Mouse (Mus musculus) liver, embryonic 14.5 days (tissue): ENCODE results near the gene Ssbp1. TPM values are rescaled to one million over a fixed set of nuclear protein-coding genes. Genes with fewer than 3 reads are reported as not detected.

ENCODE experiments used
- ATAC-seq: fragments of 200-750 bp; cut with Nextera tagmentation; 2 replicates; pipeline ENCODE4 v1.8.0; 2017; ENCODE audit warnings: moderate number of reproducible peaks, mild to moderate bottlenecking, moderate library complexity; ENCODE audit not compliant: insufficient read depth
- DNase-seq, 3 experiments: peaks; one replicate each; pipeline ENCODE4 v3.0.0-alpha.2; 2012 to 2013; ENCODE audit warnings: low read depth in 3 of 3, low spot score in 3 of 3
- H3K27ac ChIP-seq: fragments of 300-500 bp; sonication (generic); 2 replicates; pipeline ENCODE4 v1.5.1; 2014; ENCODE audit warnings: moderate library complexity, mild to moderate bottlenecking, control low read depth, inconsistent platforms
- H3K27me3 ChIP-seq: fragments of 300-500 bp; sonication (generic); 2 replicates; pipeline ENCODE4 v1.6.1; 2014; ENCODE audit warnings: mild to moderate bottlenecking, low read length, moderate library complexity; ENCODE audit not compliant: control insufficient read depth, insufficient read depth
- H3K36me3 ChIP-seq: fragments of 300-500 bp; sonication (generic); replicated peaks from 2 replicates; pipeline ENCODE4 v1.6.1; 2014; ENCODE audit warnings: low read depth; ENCODE audit not compliant: control insufficient read depth, insufficient read depth
- H3K4me1 ChIP-seq, 2 experiments: fragments of 200-500 bp in 1 of 2; fragments of 300-500 bp in 1 of 2; sonication (generic) in 1 of 2; replicated peaks; 2 replicates each; pipeline ENCODE4 v1.6.1; 2012 to 2014; ENCODE audit warnings: antibody characterized with exemption in 1 of 2, inconsistent platforms in 1 of 2, low read length in 1 of 2; ENCODE audit not compliant: control insufficient read depth in 2 of 2, insufficient read depth in 2 of 2
- H3K4me2 ChIP-seq: fragments of 300-500 bp; sonication (generic); 2 replicates; pipeline ENCODE4 v1.6.1; 2014; ENCODE audit warnings: low read depth, mild to moderate bottlenecking, control low read depth, moderate library complexity
- H3K4me3 ChIP-seq, 2 experiments: fragments of 200-500 bp in 1 of 2; fragments of 300-500 bp in 1 of 2; sonication (generic) in 1 of 2; 2 replicates each; pipeline ENCODE4 v1.5.1; 2012 to 2014; ENCODE audit warnings: low read depth in 2 of 2, low read length in 2 of 2, mild to moderate bottlenecking in 2 of 2, control low read depth in 1 of 2, inconsistent platforms in 1 of 2, moderate library complexity in 1 of 2; ENCODE audit not compliant: insufficient read depth in 1 of 2
- H3K9ac ChIP-seq: fragments of 300-500 bp; sonication (generic); replicated peaks from 2 replicates; pipeline ENCODE4 v1.6.1; 2014; ENCODE audit warnings: mild to moderate bottlenecking, control low read depth, moderate library complexity
- H3K9me3 ChIP-seq: fragments of 300-500 bp; sonication (generic); 2 replicates; pipeline ENCODE4 v1.6.1; 2016; ENCODE audit warnings: low read length, mixed read lengths; ENCODE audit not compliant: control insufficient read depth
- CTCF ChIP-seq: IDR thresholded peaks from 2 replicates; pipeline ENCODE4 v1.5.1; 2016; ENCODE audit warnings: antibody characterized with exemption, low read depth, control low read depth
- EP300 ChIP-seq: IDR thresholded peaks from 2 replicates; pipeline ENCODE4 v1.6.1; 2016; ENCODE audit warnings: antibody characterized with exemption, low read depth
- WGBS: fragments of 180-500 bp; shearing (Covaris S2); extraction: QIAGEN DNeasy Blood & Tissue Kit; methylation state at CpG from one replicate; pipeline ENCODE4 v1.1.7; 2014; ENCODE audit not compliant: insufficient replicate concordance; 5-methylcytosine and 5-hydroxymethylcytosine counted together
- polyA plus RNA-seq, 2 experiments: library from polyadenylated mRNA; depleted of rRNA in 1 of 2; stranded (reverse) in 1 of 2; unstranded in 1 of 2; fragments of >200 nt; fragmentation: Nextera tagmentation in 1 of 2; extraction: Ambion mirVana in 1 of 2; gene quantifications; 2 replicates each; pipeline versions ENCODE4 v1.2.1 to v1.2.3; 2012 to 2014

Gene Ssbp1
- polyA plus RNA-seq, 2 experiments: 37.0 to 75.1 TPM

DNA sequence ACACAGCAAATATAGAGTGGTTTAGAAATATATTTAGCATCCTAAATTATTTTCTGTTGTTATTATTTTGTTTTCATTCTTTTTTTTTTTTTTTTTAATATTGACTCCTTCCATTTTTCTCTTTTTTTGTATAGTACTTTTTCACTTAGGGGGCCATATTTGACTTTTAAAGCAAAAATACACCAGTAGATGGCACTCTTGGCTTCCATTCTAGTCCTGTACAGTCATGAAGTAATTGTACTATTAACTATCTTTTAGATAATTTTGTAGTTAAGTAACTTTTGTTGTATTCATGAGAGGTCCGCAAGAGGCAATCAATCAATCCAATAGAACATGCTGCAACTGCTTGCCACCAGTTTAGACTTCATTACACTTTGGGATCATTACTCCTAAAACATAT is 8.6 kb downstream of the Ssbp1 start:
- Histone ChIP-seq H3K27me3 (no peaks in the 10 kb centered on the region), H3K4me2 (no peak overlapping the region), H3K9me3 (no peaks in the 10 kb centered on the region), H3K36me3 (peaks cover 42% of the 10 kb centered on the region), H3K4me1 (no peaks in the 10 kb centered on the region), H3K27ac (no peak overlapping the region), H3K9ac (no peak overlapping the region), H3K4me3 (no peak overlapping the region)
- ATAC-seq (no peak), DNase-seq (no peak)
- WGBS: 78% methylated on average over 1 of the region's 1 CpGs
- TF ChIP-seq EP300: no peak
- peak; percentile 4; the same call in 1 of the 2 replicates for TF ChIP-seq CTCF

- 79% methylated on average over 5 of the region's 5 CpGs for WGBS
- no peaks in the 10 kb centered on the region for H3K9me3 ChIP-seq
- H3K27me3 ChIP-seq: no peaks in the 10 kb centered on the region
- H3K4me3 ChIP-seq: no peak overlapping the region
- TF ChIP-seq EP300: no peak
- no peak for TF ChIP-seq CTCF
- ATAC-seq: no peak
- H3K4me1 ChIP-seq: no peaks in the 10 kb centered on the region
- H3K36me3 ChIP-seq: peaks cover 24% of the 10 kb centered on the region
- no peak for DNase-seq
- no peak overlapping the region for H3K4me2 ChIP-seq
- no peak overlapping the region for H3K9ac ChIP-seq
- H3K27ac ChIP-seq: no peak overlapping the region
Measured at GRCm38 (mm10) chr6:40482318-40482717, 11.2 kb downstream of the Ssbp1 start.

DNA sequence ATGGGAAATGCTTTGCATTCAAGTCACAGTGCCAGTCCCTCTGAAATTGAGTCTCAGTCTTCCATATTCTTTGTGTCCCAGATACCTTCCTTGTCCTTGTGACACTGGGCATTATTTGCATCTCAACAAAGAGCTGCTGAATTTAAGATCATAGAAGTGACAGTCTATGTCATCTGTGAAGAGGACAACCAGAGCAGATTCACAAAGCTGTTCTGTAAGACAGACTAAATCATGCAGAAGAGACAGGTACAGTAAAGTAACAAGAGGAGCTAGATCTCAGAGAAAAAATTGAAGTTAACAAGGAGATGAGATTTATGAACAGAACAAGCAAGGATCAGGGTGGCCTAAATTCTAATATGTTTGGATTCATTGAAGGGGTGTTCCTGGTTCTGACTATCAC is 19.8 kb downstream of the Ssbp1 start, which contains the start of gene Tas2r137:
Gene Tas2r137 (plus strand): TSS at position 301 of the 400 bp plus-strand sequence.
- TF ChIP-seq CTCF (no peak), EP300 (no peak)
- no peak for ATAC-seq
- Histone ChIP-seq H3K27ac (no peak within 1 kb of the TSS), H3K4me2 (no peak within 1 kb of the TSS), H3K4me1 (no peaks in the 10 kb centered on the region), H3K9ac (no peak within 1 kb of the TSS), H3K27me3 (no peaks in the 10 kb centered on the region), H3K4me3 (no peak within 1 kb of the TSS), H3K9me3 (no peaks in the 10 kb centered on the region), H3K36me3 (no peaks in the 10 kb centered on the region)
- no peak for DNase-seq

- Histone ChIP-seq H3K9ac (no peak within 1 kb of the TSS), H3K4me1 (no peaks in the 10 kb centered on the region), H3K27me3 (no peaks in the 10 kb centered on the region), H3K9me3 (no peaks in the 10 kb centered on the region), H3K27ac (no peak within 1 kb of the TSS), H3K4me2 (no peak within 1 kb of the TSS), H3K36me3 (no peaks in the 10 kb centered on the region), H3K4me3 (no peak within 1 kb of the TSS)
- TF ChIP-seq CTCF: no peak
- TF ChIP-seq EP300: no peak
- 71% methylated on average over 3 of the region's 3 CpGs for WGBS
- DNase-seq: no peak
- no peak for ATAC-seq
Measured at GRCm38 (mm10) chr6:40493229-40493628, 22.1 kb downstream of the Ssbp1 start, which contains the start of gene Tas2r108. TSS of gene Tas2r108 (plus strand) at chr6:40493529.

DNA sequence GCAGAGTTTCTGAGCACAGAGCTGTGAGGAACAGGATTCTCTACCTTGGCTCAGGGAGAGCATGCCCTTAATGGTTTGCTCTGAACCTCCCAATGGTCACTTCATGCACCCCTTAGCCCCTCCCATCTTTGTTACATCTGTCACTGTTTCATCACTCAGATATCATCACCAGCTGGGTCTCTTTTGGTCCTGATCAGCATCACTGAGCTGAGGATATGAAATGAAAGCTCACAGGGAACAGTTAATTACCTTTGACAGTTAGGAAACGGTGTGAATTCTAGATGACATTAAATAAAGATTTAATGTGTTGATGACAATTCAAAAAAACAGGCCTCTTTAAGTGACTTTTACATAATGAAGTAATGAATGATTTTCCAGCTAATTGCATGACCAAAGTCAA is 48.3 kb downstream of the Ssbp1 start, which contains the start of gene Prss37:
Gene Prss37 (minus strand): TSS at position 101 of the 400 bp plus-strand sequence.
- Histone ChIP-seq H3K4me1 (no peaks in the 10 kb centered on the region), H3K9ac (no peak within 1 kb of the TSS), H3K4me3 (no peak within 1 kb of the TSS), H3K27ac (no peak within 1 kb of the TSS), H3K4me2 (no peak within 1 kb of the TSS), H3K36me3 (no peaks in the 10 kb centered on the region), H3K27me3 (no peaks in the 10 kb centered on the region), H3K9me3 (no peaks in the 10 kb centered on the region)
- ATAC-seq (no peak), DNase-seq (no peak)
- no peak for TF ChIP-seq EP300
- 65% methylated on average over 1 of the region's 1 CpGs for WGBS

Other genes starting within 250 kb of the Ssbp1 start
- 6.3 and 7.5 TPM in 2 replicates for gene Agk, start 146.2 kb upstream of the Ssbp1 start, polyA plus RNA-seq (2012; rRNA removed)
- gene Agk, start 146.2 kb upstream of the Ssbp1 start, polyA plus RNA-seq (2014; fragmentation: Nextera tagmentation; extraction: Ambion mirVana): 12.0 and 12.6 TPM in 2 replicates
- 0.35 and 0.57 TPM in 2 replicates for gene E330009J07Rik, start 35.2 kb upstream of the Ssbp1 start, polyA plus RNA-seq (2012; rRNA removed)
- gene E330009J07Rik, start 35.2 kb upstream of the Ssbp1 start, polyA plus RNA-seq (2014; fragmentation: Nextera tagmentation; extraction: Ambion mirVana): 0.67 and 2.7 TPM in 2 replicates
- gene Wee2, start 32.3 kb upstream of the Ssbp1 start, polyA plus RNA-seq (2012; rRNA removed): not detected in 2 replicates
- not detected in 2 replicates for gene Wee2, start 32.3 kb upstream of the Ssbp1 start, polyA plus RNA-seq (2014; fragmentation: Nextera tagmentation; extraction: Ambion mirVana)
- gene Tas2r137, start 19.9 kb downstream of the Ssbp1 start, polyA plus RNA-seq (2012; rRNA removed): not detected in 2 replicates
- not detected in 2 replicates for gene Tas2r137, start 19.9 kb downstream of the Ssbp1 start, polyA plus RNA-seq (2014; fragmentation: Nextera tagmentation; extraction: Ambion mirVana)
- 0.05 TPM in 1 of 2 replicates, not detected in the other for gene Tas2r108, start 22.2 kb downstream of the Ssbp1 start, polyA plus RNA-seq (2012; rRNA removed)
- 0.14 TPM in 1 of 2 replicates, not detected in the other for gene Tas2r108, start 22.2 kb downstream of the Ssbp1 start, polyA plus RNA-seq (2014; fragmentation: Nextera tagmentation; extraction: Ambion mirVana)
- not detected in 2 replicates for gene Prss37, start 48.2 kb downstream of the Ssbp1 start, polyA plus RNA-seq (2012; rRNA removed)
- not detected in 2 replicates for gene Prss37, start 48.2 kb downstream of the Ssbp1 start, polyA plus RNA-seq (2014; fragmentation: Nextera tagmentation; extraction: Ambion mirVana)
- gene Olfr461, start 83.7 kb downstream of the Ssbp1 start, polyA plus RNA-seq (2012; rRNA removed): not detected in 2 replicates
- not detected in 2 replicates for gene Olfr461, start 83.7 kb downstream of the Ssbp1 start, polyA plus RNA-seq (2014; fragmentation: Nextera tagmentation; extraction: Ambion mirVana)
- gene Olfr460, start 98.1 kb downstream of the Ssbp1 start, polyA plus RNA-seq (2012; rRNA removed): 0.02 TPM in 1 of 2 replicates, not detected in the other
- gene Olfr460, start 98.1 kb downstream of the Ssbp1 start, polyA plus RNA-seq (2014; fragmentation: Nextera tagmentation; extraction: Ambion mirVana): not detected in 2 replicates
- gene Clec5a, start 114.5 kb downstream of the Ssbp1 start, polyA plus RNA-seq (2012; rRNA removed): 1.5 and 3.0 TPM in 2 replicates
- gene Clec5a, start 114.5 kb downstream of the Ssbp1 start, polyA plus RNA-seq (2014; fragmentation: Nextera tagmentation; extraction: Ambion mirVana): 5.5 and 8.9 TPM in 2 replicates
- gene Tas2r138, start 142.0 kb downstream of the Ssbp1 start, polyA plus RNA-seq (2012; rRNA removed): not detected in 2 replicates
- gene Tas2r138, start 142.0 kb downstream of the Ssbp1 start, polyA plus RNA-seq (2014; fragmentation: Nextera tagmentation; extraction: Ambion mirVana): not detected in 2 replicates
- gene Mgam, start 157.5 kb downstream of the Ssbp1 start, polyA plus RNA-seq (2012; rRNA removed): 1.3 and 1.4 TPM in 2 replicates
- gene Mgam, start 157.5 kb downstream of the Ssbp1 start, polyA plus RNA-seq (2014; fragmentation: Nextera tagmentation; extraction: Ambion mirVana): 2.3 and 3.2 TPM in 2 replicates